Mouse (Mus musculus) right cerebral cortex, adult 2 months (tissue): ENCODE results near the gene Crocc.

Source experiments
- DNase-seq, 2 experiments: peaks; one replicate each; pipeline ENCODE4 v3.0.0; 2021 to 2022; ENCODE audit warnings: low spot score in 2 of 2

Gene Crocc

DNA sequence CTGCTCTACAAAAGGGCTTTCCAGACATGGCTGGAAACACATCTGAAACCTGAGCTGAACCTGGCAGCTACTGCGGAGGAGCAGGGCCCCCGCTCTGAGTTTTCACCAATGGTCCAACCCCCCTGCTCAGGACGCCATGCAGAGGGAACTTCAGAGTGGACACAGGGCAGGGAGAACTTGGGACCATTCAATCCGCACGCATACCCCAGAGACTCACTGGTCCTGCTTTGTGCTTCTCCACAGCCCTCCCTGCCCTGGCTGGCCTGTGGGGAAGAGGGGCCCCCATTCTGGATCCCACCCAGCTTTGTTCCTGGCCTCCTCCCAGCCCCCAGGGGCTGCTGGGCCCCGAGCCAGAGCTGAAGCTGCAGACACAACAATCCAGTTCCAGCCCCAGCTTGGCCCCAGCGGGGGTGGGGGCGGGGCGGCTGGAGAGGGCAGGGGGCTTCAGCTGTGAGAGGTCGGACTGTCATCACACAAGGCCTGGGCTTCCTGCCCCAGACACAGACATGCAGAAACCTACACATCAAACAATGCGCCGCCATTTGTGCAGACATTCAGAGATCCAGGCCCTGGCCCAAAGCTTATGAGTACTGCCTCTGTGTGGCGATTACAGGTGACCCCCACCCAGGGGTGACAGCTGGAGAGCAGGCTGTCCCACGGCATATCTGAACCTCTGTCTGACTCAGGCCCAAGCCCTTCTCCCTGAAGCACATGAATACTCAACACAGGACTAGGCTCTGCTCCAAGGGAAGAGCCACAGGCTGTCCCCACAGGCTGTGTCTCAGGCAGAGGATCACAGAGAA, 39.3 kb downstream of the Crocc start:
- DNase-seq = no peak

DNA sequence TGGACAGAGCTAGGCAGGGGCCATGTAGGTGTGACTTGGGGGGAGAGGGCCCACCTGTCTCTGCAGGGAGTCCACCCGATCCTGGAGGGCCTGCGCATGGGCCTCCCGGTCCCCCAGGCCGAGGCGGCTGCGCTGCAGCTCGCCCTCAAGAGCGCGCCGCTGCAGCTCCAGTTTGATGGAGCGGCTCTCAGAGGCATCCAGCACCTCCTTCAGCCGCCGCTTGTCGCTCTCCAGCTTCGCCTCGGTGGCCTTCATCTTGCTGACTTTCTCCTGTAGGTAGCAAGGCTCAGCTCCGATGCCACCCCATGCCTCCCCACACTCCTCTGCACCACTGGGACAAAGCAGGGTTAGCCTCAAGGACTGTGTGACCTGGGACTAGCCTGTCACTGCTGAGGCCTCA, 40.1 kb downstream of the Crocc start:
- no peak for DNase-seq

DNA sequence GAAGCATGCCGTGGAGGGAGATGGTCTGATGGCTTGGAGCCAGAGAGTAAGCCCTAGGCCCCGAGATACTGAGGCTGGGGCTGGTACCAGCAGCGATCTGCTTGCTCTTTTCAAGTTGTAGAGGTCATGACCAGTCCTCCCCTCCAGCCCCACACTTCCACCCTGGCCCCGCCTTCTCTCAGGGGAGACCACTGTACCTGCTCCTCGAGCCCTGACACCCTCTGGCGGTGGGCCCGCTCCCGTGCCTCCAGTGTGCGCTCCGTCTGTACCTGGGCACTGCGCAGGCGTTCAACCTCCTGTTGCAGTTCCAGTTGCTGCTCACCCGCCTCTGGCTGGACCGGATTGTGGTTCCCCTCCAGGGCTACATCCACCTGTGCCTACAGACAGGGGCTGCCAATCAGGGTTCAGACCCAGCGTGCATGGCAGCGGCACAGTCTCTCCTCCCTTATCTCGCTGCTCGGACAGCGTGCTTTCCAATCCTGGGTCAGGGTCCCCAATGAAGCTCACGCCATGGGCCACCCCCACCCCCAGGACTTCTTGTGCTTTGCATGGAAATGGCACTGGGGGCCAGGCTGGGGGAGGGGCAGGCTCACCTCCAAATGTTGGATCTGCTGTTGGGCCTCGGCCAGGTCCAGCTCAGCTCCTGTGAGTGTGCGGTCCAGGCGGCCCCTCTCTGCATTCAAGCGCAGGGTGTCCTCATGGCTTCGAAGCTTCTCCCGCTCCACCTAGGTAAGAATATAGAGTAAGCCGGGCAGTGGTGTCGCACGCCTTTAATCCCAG, 42.5 kb downstream of the Crocc start:
- DNase-seq = no peak

DNA sequence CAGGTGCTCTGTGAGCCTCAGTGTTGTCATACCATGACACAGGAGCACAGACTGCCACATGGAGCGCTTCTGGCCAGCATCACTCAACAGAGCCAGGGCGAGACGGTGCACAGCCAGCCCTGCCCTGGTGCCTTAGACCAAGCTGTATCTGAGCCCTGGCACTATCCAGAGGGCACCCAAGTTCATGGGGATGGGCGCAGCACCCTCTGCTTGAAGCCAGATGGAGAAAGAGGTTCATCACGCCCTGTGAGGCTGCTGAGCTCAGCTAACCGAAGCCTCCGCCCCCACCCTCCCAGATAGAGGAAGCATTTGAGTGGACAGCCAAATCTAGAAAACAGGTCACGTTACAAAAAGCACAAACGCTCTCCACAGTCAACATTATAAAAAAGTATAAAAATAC, 44.0 kb downstream of the Crocc start:
- no peak for DNase-seq

DNA sequence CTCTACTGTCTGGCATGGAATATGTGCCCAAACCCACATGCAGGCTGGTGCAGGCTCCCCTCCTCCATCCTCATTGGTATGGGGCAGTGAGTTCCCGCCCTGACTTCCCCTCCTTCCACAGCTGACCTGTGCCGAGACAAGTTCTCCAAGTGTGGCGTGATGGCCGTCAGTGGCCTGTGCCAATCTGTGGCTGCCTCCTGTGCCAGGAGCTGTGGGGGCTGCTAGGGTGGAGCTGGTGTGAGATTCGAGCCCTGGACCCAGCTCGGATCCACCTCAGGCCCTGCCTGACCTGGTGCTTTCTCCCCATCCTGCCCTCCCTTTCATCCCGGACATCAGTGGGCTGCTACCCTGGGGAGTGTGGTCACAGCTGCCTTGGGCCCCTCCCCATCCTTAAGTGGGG, 45.0 kb downstream of the Crocc start:
- DNase-seq = no peak

DNA sequence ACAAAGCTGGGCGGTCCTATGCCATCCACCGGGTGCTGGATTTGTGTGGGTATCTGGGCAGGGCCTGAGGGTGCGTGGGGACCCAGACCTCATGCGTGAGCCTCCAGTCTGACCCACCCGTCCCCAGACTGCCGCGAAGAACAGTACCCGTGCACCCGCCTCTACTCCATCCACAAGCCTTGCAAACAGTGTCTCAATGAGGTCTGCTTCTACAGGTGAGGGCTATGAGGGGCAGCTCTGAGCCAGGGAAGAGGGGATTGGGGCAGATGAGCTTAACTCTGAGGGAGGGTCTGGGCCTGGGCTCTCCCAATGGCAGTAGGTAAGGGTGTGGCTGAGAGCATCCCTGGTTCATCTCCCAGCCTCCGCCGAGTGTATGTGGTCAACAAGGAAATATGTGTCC, 45.5 kb downstream of the Crocc start:
- no peak for DNase-seq

DNA sequence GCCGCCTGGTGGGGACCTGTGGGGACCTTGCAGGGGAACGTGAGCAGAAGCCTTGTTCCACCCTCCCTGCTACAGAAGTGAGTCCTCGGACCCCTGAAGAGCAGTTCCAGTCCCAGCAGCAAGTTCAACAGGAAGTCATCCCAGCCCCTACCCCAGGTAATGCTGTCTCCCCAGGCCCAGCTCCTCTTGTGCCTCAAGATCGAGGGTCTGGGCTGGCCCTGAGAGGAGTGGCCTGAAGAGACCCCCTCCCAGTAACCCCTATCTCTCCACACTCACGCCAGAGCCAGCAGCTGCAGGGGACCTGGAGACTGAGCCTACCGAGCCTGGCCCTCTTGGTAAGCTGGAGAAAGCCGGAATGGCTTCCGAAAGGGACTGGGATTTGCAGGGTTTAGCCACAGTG, 46.2 kb downstream of the Crocc start:
- no peak for DNase-seq

DNA sequence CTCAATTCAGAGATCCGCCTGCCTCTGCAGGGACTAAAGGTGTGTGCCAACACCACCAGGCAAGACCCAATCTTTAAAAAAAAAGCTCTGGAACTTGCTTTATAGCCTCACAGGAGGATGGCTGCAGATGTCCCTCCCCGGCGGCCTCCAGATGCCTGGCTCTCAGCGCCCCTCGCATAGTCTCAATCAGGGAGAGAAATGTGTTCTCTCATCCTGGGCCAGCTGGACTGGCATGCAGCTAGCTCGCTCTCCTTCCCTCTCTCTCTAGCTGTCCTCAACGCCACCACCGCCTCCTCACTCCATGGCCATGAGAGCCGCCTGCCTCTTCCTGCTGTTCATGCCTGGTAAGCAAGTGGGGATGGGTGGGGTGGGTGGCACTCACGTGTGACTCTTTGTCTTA, 47.8 kb downstream of the Crocc start:
- no peak for DNase-seq

DNA sequence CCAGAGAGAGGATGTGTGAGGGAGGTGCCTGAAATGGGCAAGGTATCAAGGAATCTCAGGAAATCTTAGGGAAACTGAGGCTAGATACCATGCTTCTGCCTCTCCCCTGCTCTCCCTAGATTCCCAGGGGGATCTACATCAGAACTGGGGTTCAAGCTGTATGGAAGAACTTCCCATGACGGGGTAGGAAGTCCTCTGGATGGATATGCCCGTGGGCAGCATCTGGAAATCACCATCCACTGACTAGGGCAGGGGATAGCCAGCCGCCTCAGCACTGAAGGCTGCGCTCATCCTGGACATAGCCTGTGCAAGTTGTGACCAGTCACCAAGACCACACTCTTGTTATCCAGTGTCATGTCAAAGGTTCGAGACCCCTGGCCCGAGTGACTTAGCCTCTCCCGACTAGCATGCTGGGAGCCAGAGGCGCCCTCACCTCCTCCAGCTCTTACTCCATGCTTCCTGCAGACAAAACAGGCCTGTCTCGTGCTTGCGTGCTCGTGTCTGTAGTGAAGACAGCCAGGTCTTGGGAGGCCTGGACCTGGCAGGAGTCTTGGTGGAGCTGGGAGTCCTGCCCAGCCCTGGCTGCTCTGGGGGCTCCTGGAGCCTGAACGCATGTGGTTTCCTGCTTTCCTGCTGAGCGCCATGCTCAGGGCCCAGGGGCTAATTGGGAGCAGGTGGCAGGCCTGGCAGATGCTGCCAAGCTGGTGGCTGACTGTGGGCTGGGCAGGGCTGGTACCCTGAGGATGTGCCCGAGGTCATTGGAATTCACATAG, 48.6 kb downstream of the Crocc start:
- DNase-seq = no peak

DNA sequence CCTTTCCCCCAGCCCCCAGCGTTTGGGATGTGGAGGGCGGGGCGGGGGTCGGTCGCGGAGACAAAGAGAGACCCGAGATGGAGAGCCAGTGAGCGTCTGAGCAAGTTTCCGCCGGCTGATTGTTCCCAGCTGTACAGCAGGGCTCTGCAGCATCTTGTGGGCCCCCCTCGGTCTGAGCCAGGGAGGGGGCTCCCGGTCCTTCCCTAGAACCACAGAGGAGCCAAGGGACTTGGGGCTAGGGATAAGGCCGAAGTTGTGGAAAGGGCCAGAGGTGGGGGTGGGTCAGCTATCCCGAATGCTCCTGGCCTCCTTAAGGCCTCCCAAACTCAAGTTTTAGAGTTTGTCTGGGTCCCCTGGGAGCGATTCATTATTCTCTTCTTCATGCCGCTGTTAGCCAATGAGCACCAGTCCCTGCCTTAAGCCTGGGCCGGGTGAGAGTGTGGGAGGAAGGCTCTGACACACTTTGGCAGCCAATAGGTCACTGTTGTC, 49.4 kb downstream of the Crocc start:
- no peak for DNase-seq

DNA sequence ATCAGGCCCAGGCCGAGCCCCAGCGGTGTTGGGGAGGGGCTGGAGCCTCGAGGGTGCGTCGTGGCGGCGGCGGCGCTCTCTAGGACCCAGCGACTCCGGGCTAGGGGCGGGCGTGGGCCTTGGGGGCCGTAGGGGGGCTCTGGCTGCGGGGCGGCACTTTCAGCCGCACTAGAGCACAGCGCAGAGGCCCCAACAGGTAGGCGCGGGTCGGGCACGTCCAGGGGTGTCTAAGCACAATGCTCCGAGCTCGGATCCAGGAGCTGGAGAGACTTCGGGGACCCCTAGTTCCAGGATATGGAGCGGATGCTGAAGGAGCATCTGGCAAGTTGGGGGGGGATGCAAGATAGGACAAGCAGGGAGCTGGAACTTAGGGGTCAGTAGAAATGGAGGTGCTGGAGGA, 49.8 kb downstream of the Crocc start:
- DNase-seq = no peak

DNA sequence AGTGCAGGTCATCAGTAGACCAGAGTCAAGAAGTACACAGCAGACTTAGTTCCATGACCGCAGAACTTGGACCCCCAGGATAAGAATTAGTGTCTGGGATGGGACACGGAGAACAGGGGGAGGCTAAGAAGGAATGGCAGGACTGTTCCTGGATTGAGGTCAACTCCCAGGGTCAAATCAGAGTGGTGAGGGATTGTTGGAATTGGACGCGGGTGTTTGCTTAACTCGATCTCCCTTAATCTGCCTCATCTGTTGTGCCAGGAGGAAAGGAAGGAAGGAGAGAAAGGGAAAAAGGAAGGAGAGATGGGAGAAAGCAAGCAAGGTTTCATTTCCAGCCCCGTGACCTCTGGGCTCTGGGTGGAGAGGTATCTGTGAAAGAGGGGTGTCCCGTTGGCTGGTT, 50.2 kb downstream of the Crocc start, which contains the start of gene Mfap2:
Mfap2 (plus strand) TSS at position 301 of the 400 bp plus-strand sequence.
- no peak for DNase-seq

DNA sequence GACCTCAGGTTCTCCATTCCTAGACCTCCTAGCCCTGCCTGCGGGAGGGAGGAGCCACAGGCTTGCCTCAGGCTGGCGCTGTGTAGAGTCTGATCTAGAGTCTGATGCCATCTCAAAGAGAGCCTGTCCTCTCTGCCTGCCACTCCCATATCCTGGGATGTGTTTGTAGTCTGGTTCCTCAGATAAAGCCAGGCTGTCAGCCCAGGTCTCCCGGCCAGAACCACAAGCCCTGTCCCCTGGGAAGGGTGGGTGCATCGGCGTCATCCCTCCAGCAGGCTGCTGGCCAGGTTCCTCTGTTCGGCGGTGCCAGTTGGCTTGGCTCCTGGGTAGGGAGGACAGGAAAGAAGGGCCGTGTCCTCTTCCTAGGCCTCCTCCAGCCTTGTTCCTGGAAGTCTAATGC, 52.3 kb downstream of the Crocc start:
- DNase-seq = no peak

DNA sequence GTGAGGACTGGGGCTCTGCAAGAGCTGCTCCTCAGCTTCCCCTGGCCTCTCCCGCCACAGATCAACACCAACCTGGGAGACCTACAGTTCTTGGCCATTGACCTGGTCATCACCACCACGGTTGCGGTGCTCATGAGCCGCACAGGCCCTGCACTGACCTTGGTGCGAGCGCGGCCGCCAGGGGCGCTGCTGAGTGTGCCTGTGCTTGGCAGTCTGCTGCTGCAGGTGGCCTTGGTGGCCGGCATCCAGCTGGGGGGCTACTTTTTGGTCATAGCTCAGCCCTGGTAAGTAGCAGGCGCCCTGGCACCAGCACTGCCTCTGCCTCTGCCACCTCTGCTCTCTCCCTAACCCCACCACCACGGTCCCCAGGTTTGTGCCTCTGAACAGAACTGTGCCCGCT, 54.4 kb downstream of the Crocc start:
- no peak for DNase-seq

DNA sequence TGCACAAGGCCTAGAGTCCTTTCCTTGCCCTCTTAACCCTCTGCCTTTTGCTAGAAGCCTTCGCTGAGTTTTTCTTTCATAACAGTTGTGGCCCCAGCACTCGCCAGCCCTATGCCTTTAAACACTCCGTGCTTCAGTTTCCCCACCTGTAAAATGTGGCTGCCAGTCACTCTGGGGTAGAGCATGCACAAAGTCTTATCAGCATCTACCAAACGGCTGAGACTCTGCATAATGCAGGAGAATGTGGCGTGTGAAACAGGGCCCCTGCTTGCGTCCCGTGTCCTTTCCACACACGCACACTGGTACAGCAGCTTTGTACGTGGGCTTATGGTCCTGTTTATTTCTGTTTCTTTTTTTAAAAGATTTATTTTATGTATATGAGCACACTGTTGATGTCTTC, 63.5 kb downstream of the Crocc start:
- no peak for DNase-seq

DNA sequence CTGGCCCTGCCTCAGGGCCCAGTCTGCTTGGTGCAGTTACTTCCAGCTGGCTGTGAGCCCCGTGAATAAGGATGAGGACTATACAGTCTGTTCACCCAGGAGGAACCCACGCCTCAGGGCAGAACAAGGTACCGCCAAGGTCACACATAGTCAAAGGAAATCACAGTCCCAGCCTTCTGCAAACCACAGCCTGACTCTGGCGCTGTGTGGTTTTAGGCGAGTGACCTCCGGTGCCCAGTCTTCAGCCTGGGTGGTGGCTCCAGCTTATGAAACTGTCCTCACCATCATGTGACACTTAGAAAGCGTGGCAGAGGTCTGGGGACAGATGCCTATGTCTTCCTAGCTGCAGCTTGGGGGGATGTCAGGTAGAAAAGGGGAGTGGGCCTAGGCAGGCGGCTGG, 64.5 kb downstream of the Crocc start:
- no peak for DNase-seq

DNA sequence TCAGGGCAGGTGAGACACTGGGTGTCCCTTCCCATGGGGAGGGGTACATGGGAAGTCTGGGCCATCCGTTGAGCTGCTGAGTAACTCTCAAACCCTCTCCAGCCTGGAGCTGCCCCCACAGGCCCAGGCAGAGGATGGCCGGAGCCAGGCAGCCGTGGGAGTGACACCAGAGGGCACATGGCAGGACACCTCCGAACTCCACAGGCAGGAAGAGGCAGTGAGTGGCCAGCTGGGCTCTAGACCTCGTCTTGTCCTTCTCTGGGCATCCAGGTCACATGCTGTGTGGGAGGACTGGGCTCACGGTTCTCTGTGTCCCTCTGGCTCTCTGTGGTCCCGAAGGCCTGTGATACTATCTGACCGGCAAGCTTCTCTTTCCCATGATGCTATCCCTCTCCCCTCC, 66.5 kb downstream of the Crocc start:
- DNase-seq = no peak

DNA sequence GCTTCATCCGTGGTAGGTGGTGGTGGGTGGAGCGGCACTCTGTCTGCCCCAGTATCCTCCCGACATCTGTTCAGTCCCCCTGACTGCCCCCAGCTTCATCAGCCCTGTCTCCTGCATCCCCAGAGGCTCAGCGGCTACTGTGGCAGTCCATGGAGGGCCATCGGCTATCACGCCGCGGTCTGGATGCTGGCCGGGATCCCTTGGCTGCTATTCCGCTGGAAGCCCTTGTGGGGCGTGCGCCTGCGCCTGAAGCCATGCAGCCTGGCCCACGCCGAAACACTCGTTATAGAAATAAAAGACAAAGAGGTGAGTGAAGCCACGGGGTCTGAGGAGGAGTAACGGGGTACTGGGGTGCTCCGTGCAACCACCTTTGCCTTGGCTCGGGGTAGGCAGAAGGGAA, 68.1 kb downstream of the Crocc start:
- DNase-seq = no peak

DNA sequence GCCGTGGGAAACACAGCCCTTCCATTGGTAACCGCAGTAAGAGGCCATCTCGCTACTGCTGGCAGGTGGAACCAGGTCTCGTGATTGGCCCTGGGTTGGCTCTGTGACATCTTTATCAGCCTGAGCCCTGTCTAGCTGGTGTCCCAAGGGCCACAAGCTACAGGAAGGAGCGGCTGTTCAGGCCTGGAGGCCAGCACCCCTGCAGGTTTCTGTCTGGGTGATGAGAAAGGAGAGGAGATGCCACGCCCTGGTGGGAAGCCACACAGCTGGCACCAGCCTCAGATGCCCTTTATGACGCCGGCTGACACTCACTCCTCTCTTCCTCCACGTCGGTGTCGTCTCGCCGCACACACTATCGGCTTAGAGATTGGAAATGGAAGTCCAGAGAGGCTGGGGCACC, 70.9 kb downstream of the Crocc start:
- no peak for DNase-seq

DNA sequence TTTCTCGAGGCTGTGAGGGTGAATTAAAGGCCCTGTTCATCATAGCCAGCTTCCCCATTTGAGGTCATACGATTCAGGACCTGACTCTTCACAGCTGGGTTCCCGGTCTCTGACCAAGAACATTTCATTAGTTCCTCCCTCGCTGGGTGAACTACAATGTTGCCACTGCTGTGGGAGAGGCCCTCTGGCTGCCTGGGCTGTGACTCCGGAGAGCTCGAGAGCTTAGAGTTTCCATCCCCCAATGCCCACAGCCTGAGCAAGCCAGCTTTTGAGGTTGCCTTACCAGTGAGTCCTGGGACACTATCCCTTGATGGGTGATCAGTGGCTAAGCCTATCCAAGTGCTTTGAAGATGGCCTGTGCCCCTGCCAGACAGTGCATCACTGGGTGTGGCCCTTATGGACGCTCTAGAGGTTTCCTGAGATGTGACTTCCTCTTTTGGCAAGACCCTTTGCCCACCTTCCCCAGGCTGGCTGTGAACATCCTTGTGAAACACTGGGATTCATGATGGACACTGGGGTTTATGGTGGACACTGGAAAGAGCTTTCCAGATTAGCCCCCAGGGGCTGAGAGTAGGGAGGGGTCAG, 71.6 kb downstream of the Crocc start:
- DNase-seq = no peak

DNA sequence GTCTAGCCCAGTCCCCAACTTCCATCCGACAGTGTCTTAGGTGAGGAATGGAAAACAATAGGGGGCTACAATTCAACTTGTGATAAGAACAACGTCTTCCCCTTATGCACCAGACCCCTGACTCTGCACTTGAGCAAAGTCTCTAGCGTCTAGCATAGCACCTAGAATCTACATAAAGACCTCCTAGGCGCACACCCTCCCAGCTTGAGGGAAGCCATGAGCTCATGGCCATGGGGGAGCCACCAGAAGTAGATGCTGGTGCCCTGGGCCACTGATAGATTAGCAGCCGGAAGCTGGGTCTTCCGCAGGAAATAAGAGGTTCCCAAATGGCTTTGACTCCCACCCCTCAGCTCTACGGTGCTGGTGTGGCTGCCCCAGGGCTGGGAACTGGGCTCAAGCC, 72.9 kb downstream of the Crocc start:
- DNase-seq = no peak
